Mouse (Mus musculus): ENCODE measurements around the gene Dlg2.

Gene Dlg2

GRCm38 (mm10) chr7:90539481-90540402 lies 63.3 kb downstream of the Dlg2 start:
- in situ Hi-C loops (cut with MboI; ENCODE audit: low sequenced_read_pairs): no loop called here

GRCm38 (mm10) chr7:90540811-90541323 lies 64.4 kb downstream of the Dlg2 start:
- in situ Hi-C loops (cut with MboI; ENCODE audit: low sequenced_read_pairs): no loop called here

- in situ Hi-C loops (cut with MboI; ENCODE audit: low sequenced_read_pairs): no loop called here
Observed at GRCm38 (mm10) chr7:90553399-90553798, 76.9 kb downstream of the Dlg2 start.

- in situ Hi-C loops (cut with MboI; ENCODE audit: low sequenced_read_pairs): no loop called here
Observed at GRCm38 (mm10) chr7:90554421-90554820, 77.9 kb downstream of the Dlg2 start.

- in situ Hi-C loops (cut with MboI; ENCODE audit: low sequenced_read_pairs): no loop called here
Observed at GRCm38 (mm10) chr7:90569130-90569529, 92.7 kb downstream of the Dlg2 start.

- in situ Hi-C loops (cut with MboI; ENCODE audit: low sequenced_read_pairs): no loop called here
Observed at GRCm38 (mm10) chr7:90587795-90588194, 111.3 kb downstream of the Dlg2 start.

GRCm38 (mm10) chr7:90588318-90588717 lies 111.8 kb downstream of the Dlg2 start:
- in situ Hi-C loops (cut with MboI; ENCODE audit: low sequenced_read_pairs): no loop called here

GRCm38 (mm10) chr7:90609764-90610163 lies 133.3 kb downstream of the Dlg2 start:
- in situ Hi-C loops (cut with MboI; ENCODE audit: low sequenced_read_pairs): no loop called here

GRCm38 (mm10) chr7:90630546-90630945 lies 154.1 kb downstream of the Dlg2 start:
- in situ Hi-C loops (cut with MboI; ENCODE audit: low sequenced_read_pairs): no loop called here

- in situ Hi-C loops (cut with MboI; ENCODE audit: low sequenced_read_pairs): no loop called here
Observed at GRCm38 (mm10) chr7:90649512-90649911, 173.0 kb downstream of the Dlg2 start.

- in situ Hi-C loops (cut with MboI; ENCODE audit: low sequenced_read_pairs): no loop called here
Observed at GRCm38 (mm10) chr7:90651128-90651527, 174.7 kb downstream of the Dlg2 start.

GRCm38 (mm10) chr7:90651611-90652010 lies 175.1 kb downstream of the Dlg2 start:
- in situ Hi-C loops (cut with MboI; ENCODE audit: low sequenced_read_pairs): no loop called here

- in situ Hi-C loops (cut with MboI; ENCODE audit: low sequenced_read_pairs): no loop called here
Observed at GRCm38 (mm10) chr7:90658593-90658992, 182.1 kb downstream of the Dlg2 start.

GRCm38 (mm10) chr7:90694050-90694449 lies 217.6 kb downstream of the Dlg2 start:
- in situ Hi-C loops (cut with MboI; ENCODE audit: low sequenced_read_pairs): no loop called here

- in situ Hi-C loops (cut with MboI; ENCODE audit: low sequenced_read_pairs): no loop called here
Observed at GRCm38 (mm10) chr7:90696181-90696950, 219.9 kb downstream of the Dlg2 start.

- in situ Hi-C loops (cut with MboI; ENCODE audit: low sequenced_read_pairs): no loop called here
Observed at GRCm38 (mm10) chr7:90703163-90703852, 226.8 kb downstream of the Dlg2 start.

- in situ Hi-C loops (cut with MboI; ENCODE audit: low sequenced_read_pairs): no loop called here
Observed at GRCm38 (mm10) chr7:90703951-90704350, 227.5 kb downstream of the Dlg2 start.

GRCm38 (mm10) chr7:90734086-90734485 lies 257.6 kb downstream of the Dlg2 start:
- in situ Hi-C loops (cut with MboI; ENCODE audit: low sequenced_read_pairs): no loop called here

- in situ Hi-C loops (cut with MboI; ENCODE audit: low sequenced_read_pairs): no loop called here
Observed at GRCm38 (mm10) chr7:90736369-90736768, 259.9 kb downstream of the Dlg2 start.

- in situ Hi-C loops (cut with MboI; ENCODE audit: low sequenced_read_pairs): no loop called here
Observed at GRCm38 (mm10) chr7:90748636-90749035, 272.2 kb downstream of the Dlg2 start.

- in situ Hi-C loops (cut with MboI; ENCODE audit: low sequenced_read_pairs): no loop called here
Observed at GRCm38 (mm10) chr7:90787945-90788344, 311.5 kb downstream of the Dlg2 start.

Data from CH12F3 (cell line).